Mouse (Mus musculus) spleen, adult 2 months (tissue): ENCODE data around the gene Dmac2.

Experiments used
- CTCF ChIP-seq: fragments of 200-500 bp; IDR thresholded peaks from 2 replicates; pipeline ENCODE4 v1.5.1; 2011; ENCODE audit warnings: mild to moderate bottlenecking, inconsistent platforms; ENCODE audit not compliant: insufficient read depth, insufficient read length, insufficient replicate concordance; ENCODE audit errors: extremely low read depth
- POLR2A ChIP-seq: fragments of 200-500 bp; IDR thresholded peaks from 2 replicates; pipeline ENCODE4 v1.6.1; 2011; ENCODE audit warnings: low read depth, low read length, inconsistent platforms

DNA sequence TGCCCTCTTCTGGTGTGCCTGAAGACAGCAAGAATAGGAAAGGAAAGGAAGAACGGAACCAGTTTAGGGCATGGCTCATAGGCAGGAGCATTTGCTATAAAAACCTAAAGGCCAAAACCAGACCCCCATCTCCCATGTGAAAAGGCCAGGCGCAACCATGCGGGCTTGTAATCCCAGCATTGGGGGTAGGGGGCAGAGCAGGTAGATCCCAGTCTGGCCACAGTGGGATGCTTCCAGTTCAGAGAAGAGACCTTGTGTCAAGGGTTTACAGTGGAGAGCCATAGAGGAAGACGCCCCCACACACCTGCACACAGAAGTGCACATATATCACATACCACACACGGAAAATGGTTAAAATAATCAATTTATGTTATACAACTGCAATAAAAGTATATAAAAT, 5.1 kb upstream of the Dmac2 start:
- TF ChIP-seq CTCF (no peak), POLR2A (no peak)
